Mouse (Mus musculus): ENCODE measurements around the gene Rnf212b.

DNA sequence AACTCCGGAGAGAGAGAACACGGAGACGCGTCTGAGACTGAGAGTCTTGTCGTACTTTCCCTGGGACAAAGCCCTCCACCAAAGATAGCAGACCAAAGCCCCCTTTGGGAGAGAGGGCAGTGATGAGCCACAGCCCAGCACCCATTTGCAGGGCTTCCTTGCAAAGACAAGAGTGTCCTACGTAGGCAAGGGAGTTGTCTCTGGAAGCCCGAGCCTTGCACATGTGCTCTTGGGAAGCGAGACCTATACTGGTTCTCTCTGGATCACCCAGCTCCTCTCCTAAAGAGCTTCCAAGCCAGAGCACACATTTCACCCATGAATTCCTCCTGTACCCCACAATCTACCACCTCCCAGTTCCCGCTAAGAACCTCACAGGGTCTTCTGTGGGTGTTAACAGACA lies 33.9 kb upstream of the Rnf212b start:
- TF ChIP-seq CTCF (IDR thresholded peaks at IDR 0.05; ENCODE audit: low read depth), result no peak
- no peak for TF ChIP-seq EP300 (IDR thresholded peaks at IDR 0.05; ENCODE audit: low read depth)
